Mouse (Mus musculus) testis, adult 2 months (tissue): ENCODE measurements around the gene Nyap1. TPM values are rescaled to one million over a fixed set of nuclear protein-coding genes. Genes with fewer than 3 reads are reported as not detected.

ENCODE experiments used
- H3K27ac ChIP-seq: fragments of 200-500 bp; 2 replicates; pipeline ENCODE4 v1.5.1; 2012; ENCODE audit warnings: low read depth, low read length; ENCODE audit not compliant: control insufficient read depth, insufficient read depth
- H3K27me3 ChIP-seq: fragments of 200-500 bp; 2 replicates; pipeline ENCODE4 v1.6.1; 2012; ENCODE audit warnings: mild to moderate bottlenecking, low read length, moderate library complexity; ENCODE audit not compliant: control insufficient read depth, insufficient read depth
- H3K36me3 ChIP-seq: fragments of 200-500 bp; 2 replicates; pipeline ENCODE4 v1.6.1; 2012; ENCODE audit warnings: mild to moderate bottlenecking, low read length; ENCODE audit not compliant: control insufficient read depth, insufficient read depth
- H3K4me1 ChIP-seq: fragments of 200-500 bp; 2 replicates; pipeline ENCODE4 v1.6.1; 2012; ENCODE audit warnings: low read length; ENCODE audit not compliant: control insufficient read depth, insufficient read depth
- H3K4me3 ChIP-seq: fragments of 200-500 bp; 2 replicates; pipeline ENCODE4 v1.5.1; 2012; ENCODE audit warnings: low read depth, mild to moderate bottlenecking, low read length, moderate library complexity, mixed read lengths; ENCODE audit not compliant: control insufficient read depth
- CTCF ChIP-seq: fragments of 200-500 bp; IDR thresholded peaks from 2 replicates; pipeline ENCODE4 v1.5.1; 2012; ENCODE audit warnings: low read depth, mild to moderate bottlenecking, inconsistent platforms, low read length, moderate library complexity; ENCODE audit not compliant: control insufficient read depth, insufficient read depth, insufficient replicate concordance
- POLR2A ChIP-seq: fragments of 200-500 bp; IDR thresholded peaks from 2 replicates; pipeline ENCODE4 v1.6.1; 2012; ENCODE audit warnings: low read depth, mild to moderate bottlenecking, inconsistent platforms, low read length, moderate library complexity; ENCODE audit not compliant: control insufficient read depth
- polyA plus RNA-seq: library from polyadenylated mRNA; depleted of rRNA; stranded (reverse); fragments of >200 nt; gene quantifications from 2 replicates; pipeline ENCODE4 v1.2.3, GENCODE M21; 2012

Nyap1 gene
- polyA plus RNA-seq, 1 experiment: 0.98 TPM

GRCm38 (mm10) chr5:137764609-137765340 lies 23.4 kb upstream of the Nyap1 start:
- no peaks in the 10 kb centered on the region for H3K27me3 ChIP-seq
- no peaks in the 10 kb centered on the region for H3K36me3 ChIP-seq
- TF ChIP-seq CTCF: no peak
- no peaks in the 10 kb centered on the region; the same call in none of the 2 replicates for H3K4me1 ChIP-seq
- peak overlapping the region; percentile 37 for H3K4me3 ChIP-seq
- H3K27ac ChIP-seq: no peak overlapping the region

GRCm38 (mm10) chr5:137759971-137760412 lies 18.6 kb upstream of the Nyap1 start:
- H3K4me3 ChIP-seq: peak overlapping the region; percentile 76
- no peaks in the 10 kb centered on the region for H3K36me3 ChIP-seq
- no peaks in the 10 kb centered on the region for H3K27me3 ChIP-seq
- TF ChIP-seq POLR2A (0 out of 2 replicates have a peak, but pooled peaks have one; percentile 28), CTCF (peak; percentile 75)
- peaks cover 6% of the 10 kb centered on the region for H3K4me1 ChIP-seq
- peak overlapping the region; percentile 58; the same call in 1 of the 2 replicates for H3K27ac ChIP-seq

GRCm38 (mm10) chr5:137758921-137759534 lies 17.6 kb upstream of the Nyap1 start:
- TF ChIP-seq POLR2A: no peak
- TF ChIP-seq CTCF: no peak
- H3K36me3 ChIP-seq: no peaks in the 10 kb centered on the region
- H3K27ac ChIP-seq: 0 out of 2 replicates have a peak overlapping the region, but pooled peaks have one; percentile 22
- H3K27me3 ChIP-seq: no peaks in the 10 kb centered on the region
- peaks cover 6% of the 10 kb centered on the region for H3K4me1 ChIP-seq
- peak overlapping the region; percentile 66 for H3K4me3 ChIP-seq

- peak overlapping the region; percentile 66 for H3K4me3 ChIP-seq
- H3K36me3 ChIP-seq: no peaks in the 10 kb centered on the region
- H3K27ac ChIP-seq: no peak overlapping the region
- peaks cover 6% of the 10 kb centered on the region for H3K4me1 ChIP-seq
- no peaks in the 10 kb centered on the region for H3K27me3 ChIP-seq
- no peak for TF ChIP-seq CTCF
- TF ChIP-seq POLR2A: no peak
These were observed 16.5 kb upstream of the Nyap1 start for GRCm38 (mm10) chr5:137757887-137758286.

GRCm38 (mm10) chr5:137756882-137757661 lies 15.7 kb upstream of the Nyap1 start:
- Histone ChIP-seq H3K36me3 (no peaks in the 10 kb centered on the region), H3K4me1 (peaks cover 6% of the 10 kb centered on the region), H3K4me3 (no peak overlapping the region), H3K27ac (no peak overlapping the region), H3K27me3 (no peaks in the 10 kb centered on the region)
- TF ChIP-seq CTCF (peak; percentile 86), POLR2A (no peak)

- Histone ChIP-seq H3K4me1 (peaks cover 6% of the 10 kb centered on the region), H3K36me3 (no peaks in the 10 kb centered on the region), H3K27me3 (no peaks in the 10 kb centered on the region), H3K4me3 (no peak overlapping the region), H3K27ac (no peak overlapping the region)
- TF ChIP-seq CTCF: no peak
- no peak for TF ChIP-seq POLR2A
These were observed 14.7 kb upstream of the Nyap1 start for GRCm38 (mm10) chr5:137756106-137756505.

- Histone ChIP-seq H3K4me3 (no peak overlapping the region), H3K36me3 (no peaks in the 10 kb centered on the region), H3K27me3 (no peaks in the 10 kb centered on the region), H3K4me1 (peaks cover 6% of the 10 kb centered on the region), H3K27ac (no peak overlapping the region)
- TF ChIP-seq POLR2A (no peak), CTCF (no peak)
These were observed 14.0 kb upstream of the Nyap1 start for GRCm38 (mm10) chr5:137755425-137755824.
